Mouse (Mus musculus): ENCODE results near the gene Igfals. TPM values are rescaled to one million over a fixed set of nuclear protein-coding genes. Genes with fewer than 3 reads are reported as not detected.

Gene Igfals
- polyA plus RNA-seq, 1 experiment, result 0.42 TPM

DNA sequence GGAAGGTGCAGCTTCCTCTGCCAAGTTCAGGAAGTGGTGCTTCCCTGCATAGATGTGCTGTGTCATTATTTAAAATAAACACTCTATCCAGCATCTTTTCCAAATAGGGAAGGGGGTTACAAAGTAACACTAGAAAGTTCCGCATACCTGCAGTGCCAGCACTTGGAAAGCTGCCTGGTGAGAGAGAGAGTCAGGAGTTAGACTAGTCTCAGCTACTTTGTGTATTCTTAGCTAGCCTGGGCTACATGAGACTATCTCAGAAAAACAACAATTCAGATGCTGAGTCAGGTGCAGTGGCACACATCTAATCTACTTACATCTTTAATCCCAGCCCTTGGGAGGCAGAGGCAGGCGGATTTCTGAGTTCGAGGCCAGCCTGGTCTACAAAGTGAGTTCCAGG is 4.0 kb upstream of the Igfals start:
- Histone ChIP-seq H3K27me3 (ENCODE audit: control insufficient read depth, insufficient read depth, low read length) (no peaks in the 10 kb centered on the region), H3K4me3 (ENCODE audit: low read depth, low read length) (no peak overlapping the region), H3K27ac (ENCODE audit: insufficient read depth, low read depth, low read length) (no peak overlapping the region), H3K4me1 (ENCODE audit: control insufficient read depth, insufficient read depth, insufficient read length, low read length) (no peaks in the 10 kb centered on the region), H3K36me3 (ENCODE audit: control insufficient read depth, insufficient read depth, low read length) (peaks cover 66% of the 10 kb centered on the region)
- WGBS, result 99% methylated on average over 3 of the region's 3 CpGs
- TF ChIP-seq POLR2A (IDR thresholded peaks at IDR 0.05; ENCODE audit: low read depth, low read length) (no peak), CTCF (IDR thresholded peaks at IDR 0.05; ENCODE audit: extremely low read depth, insufficient read length, insufficient replicate concordance, low read depth, low read length) (no peak)

DNA sequence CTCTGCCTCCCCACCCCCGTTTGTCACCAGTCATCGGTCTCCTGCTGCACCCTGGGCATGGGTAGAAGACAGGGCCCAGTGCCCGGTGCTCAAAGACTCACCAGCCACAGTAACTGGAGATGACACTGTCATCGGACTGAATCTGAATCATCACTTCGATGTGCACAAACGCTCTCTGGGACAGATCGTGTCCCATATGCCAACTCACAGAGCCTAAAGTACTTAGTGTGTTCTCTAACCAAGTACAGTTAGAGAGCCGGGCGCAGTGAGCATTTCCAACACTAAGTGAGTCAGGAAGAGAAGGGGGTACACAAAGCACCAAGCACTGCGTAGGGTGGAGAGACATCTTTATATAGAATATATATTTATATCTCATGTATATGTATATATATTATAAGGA is 2.1 kb downstream of the Igfals start:
- 92% methylated on average over 10 of the region's 10 CpGs for WGBS
- no peak for TF ChIP-seq POLR2A (IDR thresholded peaks at IDR 0.05; ENCODE audit: low read depth, low read length)
- no peak for TF ChIP-seq CTCF (IDR thresholded peaks at IDR 0.05; ENCODE audit: extremely low read depth, insufficient read length, insufficient replicate concordance, low read depth, low read length)
- no peak overlapping the region for H3K27ac ChIP-seq (ENCODE audit: insufficient read depth, low read depth, low read length)
- no peaks in the 10 kb centered on the region for H3K27me3 ChIP-seq (ENCODE audit: control insufficient read depth, insufficient read depth, low read length)
- H3K4me1 ChIP-seq (ENCODE audit: control insufficient read depth, insufficient read depth, insufficient read length, low read length), result no peaks in the 10 kb centered on the region
- H3K36me3 ChIP-seq (ENCODE audit: control insufficient read depth, insufficient read depth, low read length), result peaks cover 29% of the 10 kb centered on the region
- H3K4me3 ChIP-seq (ENCODE audit: low read depth, low read length), result no peak overlapping the region

DNA sequence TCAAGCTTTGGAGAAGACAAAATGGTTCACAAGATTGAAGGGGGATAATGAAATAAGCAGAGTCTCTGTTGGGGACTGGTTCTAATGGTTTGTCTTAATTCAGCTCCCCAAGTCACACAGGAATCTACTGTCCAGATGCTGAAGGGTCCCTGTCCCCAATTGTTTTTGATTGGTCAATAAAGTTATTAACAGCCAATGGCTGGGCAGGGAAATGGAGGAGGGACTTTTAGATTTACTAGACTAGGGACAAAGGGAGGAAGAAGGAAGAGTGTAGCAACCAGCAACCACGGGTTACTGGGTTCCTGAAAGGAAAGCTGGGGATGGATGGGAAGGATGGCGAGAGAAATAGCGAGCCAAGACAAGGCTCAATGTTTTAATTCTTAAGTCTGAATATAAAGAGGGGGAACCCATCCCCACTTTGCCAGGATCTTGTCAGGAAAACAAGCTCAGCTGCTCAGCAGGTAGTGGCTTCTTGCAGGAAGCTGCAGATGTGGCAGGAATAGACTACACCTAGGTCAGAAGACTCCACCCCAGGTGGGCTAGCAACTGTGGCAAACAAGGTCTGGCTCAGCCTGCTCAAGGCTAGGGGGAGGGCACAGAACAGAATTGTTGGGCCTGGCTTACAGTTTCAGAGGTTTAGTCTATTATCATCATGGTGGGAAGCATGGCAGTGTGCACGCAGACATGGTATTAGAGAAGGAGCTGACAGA is 8.1 kb downstream of the Igfals start:
- no peak for TF ChIP-seq POLR2A (IDR thresholded peaks at IDR 0.05; ENCODE audit: low read depth, low read length)
- no peak for TF ChIP-seq CTCF (IDR thresholded peaks at IDR 0.05; ENCODE audit: extremely low read depth, insufficient read length, insufficient replicate concordance, low read depth, low read length)
- 67% methylated on average over 4 of the region's 4 CpGs for WGBS
- Histone ChIP-seq H3K27me3 (ENCODE audit: control insufficient read depth, insufficient read depth, low read length) (no peaks in the 10 kb centered on the region), H3K4me3 (ENCODE audit: low read depth, low read length) (no peak overlapping the region), H3K36me3 (ENCODE audit: control insufficient read depth, insufficient read depth, low read length) (no peaks in the 10 kb centered on the region), H3K4me1 (ENCODE audit: control insufficient read depth, insufficient read depth, insufficient read length, low read length) (peaks cover 8% of the 10 kb centered on the region), H3K27ac (ENCODE audit: insufficient read depth, low read depth, low read length) (no peak overlapping the region)

DNA sequence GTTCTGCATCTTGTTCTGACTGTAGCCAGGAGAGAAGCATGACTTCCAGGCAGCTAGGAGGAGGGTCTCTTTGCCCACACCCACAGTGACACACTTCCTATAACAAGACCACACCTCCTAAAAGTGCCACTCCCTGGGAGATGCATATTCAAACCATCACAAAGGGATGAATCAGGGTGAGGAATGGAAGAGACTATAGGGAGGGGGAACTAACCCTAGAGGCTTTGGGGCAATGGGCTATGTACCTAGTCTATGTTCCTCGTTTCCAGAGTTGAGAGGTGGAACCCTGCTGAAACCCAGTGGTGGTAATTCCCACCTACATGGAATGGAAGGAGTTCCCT is 8.6 kb downstream of the Igfals start:
- Histone ChIP-seq H3K27ac (ENCODE audit: insufficient read depth, low read depth, low read length) (no peak overlapping the region), H3K27me3 (ENCODE audit: control insufficient read depth, insufficient read depth, low read length) (no peaks in the 10 kb centered on the region), H3K4me1 (ENCODE audit: control insufficient read depth, insufficient read depth, insufficient read length, low read length) (peaks cover 8% of the 10 kb centered on the region), H3K4me3 (ENCODE audit: low read depth, low read length) (no peak overlapping the region), H3K36me3 (ENCODE audit: control insufficient read depth, insufficient read depth, low read length) (no peaks in the 10 kb centered on the region)
- TF ChIP-seq CTCF (IDR thresholded peaks at IDR 0.05; ENCODE audit: extremely low read depth, insufficient read length, insufficient replicate concordance, low read depth, low read length) (no peak), POLR2A (IDR thresholded peaks at IDR 0.05; ENCODE audit: low read depth, low read length) (no peak)
- WGBS, result 52% methylated on average over 1 of the region's 1 CpGs

DNA sequence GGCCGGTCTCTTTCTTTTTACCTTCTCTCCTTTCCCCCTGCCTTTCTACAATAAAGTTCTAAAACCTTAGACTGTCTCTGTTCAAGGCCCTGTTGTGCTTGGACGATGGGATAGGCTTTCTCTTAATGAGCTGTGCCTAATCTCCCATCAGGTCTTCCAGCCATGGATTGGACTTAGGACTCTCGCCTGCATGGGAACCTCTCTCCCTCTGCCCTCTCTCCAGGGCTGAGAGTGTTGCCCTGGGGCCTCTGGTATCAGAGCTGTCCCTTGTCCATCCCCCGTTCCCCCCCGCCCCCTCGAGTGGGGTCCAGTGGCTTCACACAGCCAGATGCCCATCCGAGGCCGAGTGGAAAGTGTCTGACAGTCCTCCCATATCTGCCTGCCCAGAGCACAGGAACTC is 9.2 kb downstream of the Igfals start:
- no peak for TF ChIP-seq POLR2A (IDR thresholded peaks at IDR 0.05; ENCODE audit: low read depth, low read length)
- no peak for TF ChIP-seq CTCF (IDR thresholded peaks at IDR 0.05; ENCODE audit: extremely low read depth, insufficient read length, insufficient replicate concordance, low read depth, low read length)
- H3K4me1 ChIP-seq (ENCODE audit: control insufficient read depth, insufficient read depth, insufficient read length, low read length), result peaks cover 8% of the 10 kb centered on the region
- no peak overlapping the region for H3K4me3 ChIP-seq (ENCODE audit: low read depth, low read length)
- H3K27me3 ChIP-seq (ENCODE audit: control insufficient read depth, insufficient read depth, low read length), result no peaks in the 10 kb centered on the region
- no peak overlapping the region for H3K27ac ChIP-seq (ENCODE audit: insufficient read depth, low read depth, low read length)
- WGBS, result 53% methylated on average over 8 of the region's 8 CpGs
- no peaks in the 10 kb centered on the region for H3K36me3 ChIP-seq (ENCODE audit: control insufficient read depth, insufficient read depth, low read length)

DNA sequence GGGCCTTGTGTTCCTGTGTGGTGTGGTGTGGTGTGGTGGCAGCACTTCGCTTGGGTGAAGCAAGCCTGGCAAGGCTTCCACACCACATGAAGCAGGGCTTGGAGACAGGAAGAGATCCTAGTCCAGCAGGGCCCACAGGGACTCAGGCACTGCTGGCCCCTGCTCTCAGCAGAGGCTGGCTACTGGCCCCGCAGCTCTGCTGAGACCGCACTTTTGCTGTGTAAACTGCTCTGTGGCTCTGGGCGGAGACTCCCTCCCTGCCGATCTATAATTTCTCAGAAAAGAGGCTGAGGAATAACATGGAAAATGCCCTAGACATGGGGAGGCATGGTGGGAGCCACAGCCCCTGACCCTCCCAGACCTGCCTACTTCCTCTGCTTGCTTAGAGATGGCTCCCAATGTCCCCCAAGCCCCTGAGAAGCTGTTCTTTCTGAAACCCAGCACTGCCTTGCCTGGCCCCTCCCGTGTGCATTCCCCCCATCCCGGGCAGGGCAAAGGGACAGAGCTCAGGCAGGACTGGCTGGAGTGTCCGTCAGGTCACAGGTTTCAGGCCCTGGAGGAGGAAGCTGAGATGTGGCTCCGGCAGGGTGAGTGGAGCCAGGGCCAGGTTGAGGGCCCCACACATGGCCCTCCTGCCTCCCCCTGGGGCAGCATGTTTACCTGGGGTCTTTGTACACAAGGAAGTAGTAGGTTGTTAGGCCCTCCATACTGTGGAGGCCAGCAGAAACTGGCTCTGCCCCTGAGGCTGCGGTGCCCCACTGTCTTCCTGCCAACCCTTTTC is 11.7 kb downstream of the Igfals start:
- H3K27ac ChIP-seq (ENCODE audit: insufficient read depth, low read depth, low read length), result no peak overlapping the region
- TF ChIP-seq CTCF (IDR thresholded peaks at IDR 0.05; ENCODE audit: extremely low read depth, insufficient read length, insufficient replicate concordance, low read depth, low read length) (no peak), POLR2A (IDR thresholded peaks at IDR 0.05; ENCODE audit: low read depth, low read length) (no peak)
- H3K27me3 ChIP-seq (ENCODE audit: control insufficient read depth, insufficient read depth, low read length), result no peaks in the 10 kb centered on the region
- peaks cover 8% of the 10 kb centered on the region for H3K4me1 ChIP-seq (ENCODE audit: control insufficient read depth, insufficient read depth, insufficient read length, low read length)
- H3K36me3 ChIP-seq (ENCODE audit: control insufficient read depth, insufficient read depth, low read length), result peaks cover under 1% of the 10 kb centered on the region; the same call in 1 of the 2 replicates
- H3K4me3 ChIP-seq (ENCODE audit: low read depth, low read length), result no peak overlapping the region
- 39% methylated on average over 10 of the region's 10 CpGs for WGBS

DNA sequence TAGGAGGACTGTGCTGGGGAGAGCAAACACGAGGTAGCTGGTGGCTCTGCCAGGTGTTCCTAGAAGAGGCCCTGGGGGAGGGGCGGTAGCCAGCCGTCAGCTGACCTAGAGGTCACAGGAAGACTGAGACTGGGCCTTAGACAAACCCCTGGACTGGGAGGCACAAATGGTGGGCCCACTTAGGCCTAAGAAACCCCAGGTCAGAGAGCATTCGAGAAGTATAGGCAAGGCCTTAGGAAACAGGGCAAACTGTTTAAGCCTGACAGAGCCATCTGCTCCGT is 12.3 kb downstream of the Igfals start:
- H3K27me3 ChIP-seq (ENCODE audit: control insufficient read depth, insufficient read depth, low read length), result no peaks in the 10 kb centered on the region
- peaks cover 6% of the 10 kb centered on the region; the same call in 1 of the 2 replicates for H3K36me3 ChIP-seq (ENCODE audit: control insufficient read depth, insufficient read depth, low read length)
- TF ChIP-seq POLR2A (IDR thresholded peaks at IDR 0.05; ENCODE audit: low read depth, low read length), result no peak
- TF ChIP-seq CTCF (IDR thresholded peaks at IDR 0.05; ENCODE audit: extremely low read depth, insufficient read length, insufficient replicate concordance, low read depth, low read length), result no peak
- no peak overlapping the region for H3K4me3 ChIP-seq (ENCODE audit: low read depth, low read length)
- no peak overlapping the region for H3K27ac ChIP-seq (ENCODE audit: insufficient read depth, low read depth, low read length)
- H3K4me1 ChIP-seq (ENCODE audit: control insufficient read depth, insufficient read depth, insufficient read length, low read length), result peaks cover 8% of the 10 kb centered on the region
- WGBS, result 23% methylated on average over 5 of the region's 5 CpGs

Measured in small intestine, adult 2 months (tissue).